Mouse (Mus musculus): ENCODE measurements around the gene Aptx.

DNA sequence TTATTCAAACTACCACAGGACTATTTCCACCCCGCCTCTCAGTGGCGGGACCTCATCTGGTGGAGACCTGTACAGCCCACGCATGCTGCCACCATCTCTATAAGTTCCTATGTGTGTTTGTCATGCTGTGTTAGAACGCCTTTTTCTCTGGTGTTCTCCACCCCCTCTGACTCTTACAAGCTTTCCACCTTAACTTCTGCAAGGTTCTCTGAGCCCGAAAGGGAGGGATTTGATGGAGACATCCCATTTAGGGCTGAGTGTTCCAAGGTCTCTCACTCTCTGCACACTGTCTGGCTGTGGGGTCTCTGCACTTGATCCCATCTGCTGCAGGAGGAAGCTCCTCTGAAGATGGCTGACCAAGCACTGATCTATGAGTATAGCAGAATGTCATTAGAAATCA, 29.5 kb downstream of the Aptx start:
- TF ChIP-seq CTCF (IDR thresholded peaks at IDR 0.05; ENCODE audit: insufficient read depth, low read length) (no peak), POLR2A (IDR thresholded peaks at IDR 0.05; ENCODE audit: borderline replicate concordance, extremely low read depth, low read depth, low read length) (no peak)

Measured in lung, adult 2 months (tissue).